Mouse (Mus musculus): Measurements from ENCODE around the gene C4bp.

- TF ChIP-seq EP300 (IDR thresholded peaks at IDR 0.05; ENCODE audit: low read length) = no peak
- no peak for TF ChIP-seq MEF2A (IDR thresholded peaks at IDR 0.05; ENCODE audit: borderline replicate concordance, low read depth, low read length)
- no peak for TF ChIP-seq CTCF (conservative IDR thresholded peaks at IDR 0.05 in 1 of 2, IDR thresholded peaks at IDR 0.05 in 1 of 2; ENCODE audit: low read depth in 2 of 2, low read length in 2 of 2)
- TF ChIP-seq UBTF (IDR thresholded peaks at IDR 0.05; ENCODE audit: low read depth, low read length) = no peak
- no peak for TF ChIP-seq TCF12 (IDR thresholded peaks at IDR 0.05; ENCODE audit: low read depth, low read length)
- no peak for TF ChIP-seq ZMIZ1 (IDR thresholded peaks at IDR 0.05; ENCODE audit: low read depth, low read length)
- no peak for TF ChIP-seq POLR2AphosphoS2 (IDR thresholded peaks at IDR 0.05; ENCODE audit: low read depth, low read length)
- no peak for TF ChIP-seq ZKSCAN1 (IDR thresholded peaks at IDR 0.05; ENCODE audit: borderline replicate concordance, low read depth, low read length)
- no peak for TF ChIP-seq HCFC1 (IDR thresholded peaks at IDR 0.05; ENCODE audit: low read depth, low read length)
Measured at GRCm38 (mm10) chr1:130588659-130589058, 72.8 kb downstream of the C4bp start.
